Mouse (Mus musculus) G1E (cell line): ENCODE measurements around the gene Slc13a4.

Source experiments
- CTCF ChIP-seq: IDR thresholded peaks from 2 replicates; pipeline ENCODE4 v1.5.1; 2012; ENCODE audit warnings: low read depth, low read length, inconsistent platforms, mixed read lengths
- GATA1 ChIP-seq: IDR thresholded peaks from 2 replicates; pipeline ENCODE4 v1.6.1; 2012; ENCODE audit warnings: borderline replicate concordance, low read length, inconsistent platforms, mixed read lengths
- POLR2AphosphoS5 ChIP-seq: IDR thresholded peaks from 2 replicates; pipeline ENCODE4 v1.6.1; 2012; ENCODE audit warnings: low read depth, low read length, inconsistent platforms; ENCODE audit not compliant: insufficient replicate concordance

DNA sequence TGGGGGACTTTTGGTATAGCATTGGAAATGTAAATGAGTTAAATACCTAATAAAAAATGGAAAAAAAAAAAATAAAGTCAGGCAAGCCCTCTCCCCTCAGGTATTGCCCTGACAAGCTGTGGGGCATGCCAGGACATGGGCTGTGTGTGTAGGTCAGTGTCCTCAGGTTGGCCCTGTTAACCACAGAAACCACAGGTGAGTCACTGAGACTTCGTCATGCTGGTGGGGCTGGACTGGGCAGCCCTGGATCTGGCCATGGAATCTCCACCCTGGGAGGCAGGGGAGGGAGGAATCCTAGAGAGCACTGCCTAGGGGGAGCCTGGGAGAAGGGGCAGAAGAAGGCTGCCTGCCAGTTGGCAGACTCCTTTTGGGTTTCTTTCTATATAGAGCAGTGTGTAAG lies 15.1 kb upstream of the Slc13a4 start:
- no peak for TF ChIP-seq POLR2AphosphoS5
- TF ChIP-seq CTCF: no peak
- no peak for TF ChIP-seq GATA1
